Mouse (Mus musculus): ENCODE measurements around the gene Ptcd3.

DNA sequence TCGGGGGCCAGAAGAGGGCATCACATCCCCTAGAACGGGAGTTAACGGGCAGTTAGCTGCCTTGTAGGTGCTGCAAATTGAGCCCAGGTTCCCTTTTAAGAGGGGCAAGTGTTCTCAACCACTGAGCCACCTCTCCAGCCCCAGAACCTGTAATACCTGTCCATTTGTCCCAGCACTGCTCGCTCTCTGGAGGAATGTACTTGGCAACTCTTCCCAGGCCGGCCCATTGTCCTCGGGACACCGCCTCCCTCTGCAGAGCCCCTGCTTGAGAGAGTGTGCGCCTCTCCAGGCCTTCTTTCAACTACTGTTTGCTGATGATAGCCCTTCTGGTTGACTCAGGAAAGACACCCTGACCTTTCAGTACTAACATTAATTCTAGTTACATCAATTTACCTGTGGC is 37.6 kb upstream of the Ptcd3 start:
- TF ChIP-seq CTCF (IDR thresholded peaks at IDR 0.05; ENCODE audit: insufficient read depth, low read length) (no peak), POLR2A (IDR thresholded peaks at IDR 0.05; ENCODE audit: borderline replicate concordance, extremely low read depth, low read depth, low read length) (no peak)
